Mouse (Mus musculus) stomach, embryonic 15.5 days (tissue): ENCODE measurements around the gene Ankrd53. TPM values are rescaled to one million over a fixed set of nuclear protein-coding genes. Genes with fewer than 3 reads are reported as not detected.
A peak's percentile ranks its signal among the peaks of the same experiment; 100 is the strongest.

ENCODE experiments used
- ATAC-seq: fragments of 200-750 bp; cut with Nextera tagmentation; 2 replicates; pipeline ENCODE4 v1.8.0; 2017; ENCODE audit warnings: low read depth, moderate number of reproducible peaks, moderate TSS enrichment; ENCODE audit not compliant: insufficient read depth, low FRiP score
- H3K27ac ChIP-seq: fragments of 300-500 bp; sonication (generic); 2 replicates; pipeline ENCODE4 v1.5.1; 2015; ENCODE audit warnings: mild to moderate bottlenecking, inconsistent platforms
- H3K27me3 ChIP-seq: fragments of 300-500 bp; sonication (generic); replicated peaks from 2 replicates; pipeline ENCODE4 v1.6.1; 2015; ENCODE audit warnings: inconsistent platforms
- H3K36me3 ChIP-seq: fragments of 300-500 bp; sonication (generic); 2 replicates; pipeline ENCODE4 v1.6.1; 2015; ENCODE audit warnings: inconsistent platforms
- H3K4me1 ChIP-seq: fragments of 300-500 bp; sonication (generic); 2 replicates; pipeline ENCODE4 v1.6.1; 2015; ENCODE audit warnings: inconsistent platforms
- H3K4me2 ChIP-seq: fragments of 300-500 bp; sonication (generic); 2 replicates; pipeline ENCODE4 v1.6.1; 2015; ENCODE audit warnings: mild to moderate bottlenecking, inconsistent platforms
- H3K4me3 ChIP-seq: fragments of 300-500 bp; sonication (generic); replicated peaks from 2 replicates; pipeline ENCODE4 v1.5.1; 2015; ENCODE audit warnings: inconsistent platforms
- H3K9ac ChIP-seq: fragments of 300-500 bp; sonication (generic); 2 replicates; pipeline ENCODE4 v1.6.1; 2015; ENCODE audit warnings: inconsistent platforms
- H3K9me3 ChIP-seq: fragments of 300-500 bp; sonication (generic); 2 replicates; pipeline ENCODE4 v1.6.1; 2016; ENCODE audit warnings: inconsistent platforms
- WGBS: fragments of 180-500 bp; shearing (Covaris S2); methylation state at CpG from one replicate; pipeline ENCODE4 v1.1.7; 2015; 5-methylcytosine and 5-hydroxymethylcytosine counted together
- polyA plus RNA-seq: library from polyadenylated mRNA; unstranded; fragments of >200 nt; fragmentation: Nextera tagmentation; extraction: Ambion mirVana; gene quantifications from 2 replicates; pipeline ENCODE4 v1.2.1, GENCODE M21; 2015

Ankrd53 gene
- polyA plus RNA-seq, 1 experiment from 2014 or later: not detected

GRCm38 (mm10) chr6:83738596-83738995, 23.8 kb upstream of the Ankrd53 start:
- Histone ChIP-seq H3K27me3 (no peaks in the 10 kb centered on the region; the same call in 1 of the 2 replicates), H3K36me3 (no peaks in the 10 kb centered on the region), H3K4me1 (no peaks in the 10 kb centered on the region), H3K9ac (no peak overlapping the region), H3K9me3 (no peaks in the 10 kb centered on the region), H3K4me3 (no peak overlapping the region), H3K27ac (no peak overlapping the region), H3K4me2 (no peak overlapping the region)
- 57% methylated on average over 6 of the region's 6 CpGs for WGBS
- ATAC-seq: no peak

- no peak within 1 kb of the TSS for H3K9ac ChIP-seq
- H3K27me3 ChIP-seq: no peaks in the 10 kb centered on the region
- no peak for ATAC-seq
- no peak within 1 kb of the TSS for H3K4me2 ChIP-seq
- no peak within 1 kb of the TSS for H3K4me3 ChIP-seq
- no peaks in the 10 kb centered on the region for H3K9me3 ChIP-seq
- no peaks in the 10 kb centered on the region for H3K36me3 ChIP-seq
- WGBS: 53% methylated on average over 5 of the region's 5 CpGs
- H3K4me1 ChIP-seq: 0 out of 2 replicates have a peak, but pooled peaks cover 4% of the 10 kb centered on the region
- H3K27ac ChIP-seq: no peak within 1 kb of the TSS
These were observed 19.7 kb upstream of the Ankrd53 start, which contains the start of gene Atp6v1b1 for GRCm38 (mm10) chr6:83742761-83743160. Gene Atp6v1b1, plus strand, starts transcription at chr6:83742990.

GRCm38 (mm10) chr6:83743212-83743611, 19.2 kb upstream of the Ankrd53 start:
- Histone ChIP-seq H3K9ac (no peak overlapping the region), H3K27me3 (no peaks in the 10 kb centered on the region), H3K4me1 (0 out of 2 replicates have a peak, but pooled peaks cover 4% of the 10 kb centered on the region), H3K4me3 (no peak overlapping the region), H3K9me3 (no peaks in the 10 kb centered on the region), H3K36me3 (no peaks in the 10 kb centered on the region), H3K4me2 (no peak overlapping the region), H3K27ac (no peak overlapping the region)
- 59% methylated on average over 5 of the region's 5 CpGs for WGBS
- ATAC-seq: no peak

GRCm38 (mm10) chr6:83744126-83744525, 18.3 kb upstream of the Ankrd53 start:
- WGBS: 53% methylated on average over 5 of the region's 5 CpGs
- Histone ChIP-seq H3K4me2 (no peak overlapping the region), H3K9me3 (no peaks in the 10 kb centered on the region), H3K27ac (no peak overlapping the region), H3K9ac (no peak overlapping the region), H3K36me3 (no peaks in the 10 kb centered on the region), H3K27me3 (no peaks in the 10 kb centered on the region), H3K4me3 (no peak overlapping the region), H3K4me1 (0 out of 2 replicates have a peak, but pooled peaks cover 4% of the 10 kb centered on the region)
- ATAC-seq: peak; percentile 41; the same call in 1 of the 2 replicates

GRCm38 (mm10) chr6:83744557-83744956, 17.9 kb upstream of the Ankrd53 start:
- WGBS: 51% methylated on average over 5 of the region's 5 CpGs
- Histone ChIP-seq H3K4me3 (no peak overlapping the region), H3K36me3 (no peaks in the 10 kb centered on the region), H3K9ac (no peak overlapping the region), H3K4me1 (0 out of 2 replicates have a peak, but pooled peaks cover 4% of the 10 kb centered on the region), H3K27me3 (no peaks in the 10 kb centered on the region), H3K9me3 (no peaks in the 10 kb centered on the region), H3K4me2 (no peak overlapping the region), H3K27ac (no peak overlapping the region)
- no peak for ATAC-seq

- H3K4me1 ChIP-seq: 0 out of 2 replicates have a peak, but pooled peaks cover 4% of the 10 kb centered on the region
- no peaks in the 10 kb centered on the region for H3K9me3 ChIP-seq
- H3K36me3 ChIP-seq: no peaks in the 10 kb centered on the region
- H3K4me3 ChIP-seq: no peak overlapping the region
- no peak overlapping the region for H3K27ac ChIP-seq
- ATAC-seq: no peak
- 59% methylated on average over 2 of the region's 2 CpGs for WGBS
- H3K9ac ChIP-seq: no peak overlapping the region
- H3K4me2 ChIP-seq: no peak overlapping the region
- H3K27me3 ChIP-seq: 0 out of 2 replicates have a peak, but pooled peaks cover under 1% of the 10 kb centered on the region
These were observed 17.0 kb upstream of the Ankrd53 start for GRCm38 (mm10) chr6:83745466-83745865.

GRCm38 (mm10) chr6:83749286-83749685, 13.2 kb upstream of the Ankrd53 start:
- 0 out of 2 replicates have a peak, but pooled peaks cover 2% of the 10 kb centered on the region for H3K4me1 ChIP-seq
- H3K4me2 ChIP-seq: no peak overlapping the region
- no peak overlapping the region for H3K9ac ChIP-seq
- H3K9me3 ChIP-seq: no peaks in the 10 kb centered on the region
- H3K4me3 ChIP-seq: no peak overlapping the region
- 57% methylated on average over 3 of the region's 3 CpGs for WGBS
- no peak overlapping the region for H3K27ac ChIP-seq
- no peaks in the 10 kb centered on the region for H3K36me3 ChIP-seq
- no peak for ATAC-seq
- peaks cover 14% of the 10 kb centered on the region; the same call in 1 of the 2 replicates for H3K27me3 ChIP-seq

- no peak overlapping the region for H3K9ac ChIP-seq
- no peak overlapping the region for H3K4me3 ChIP-seq
- no peak for ATAC-seq
- no peaks in the 10 kb centered on the region for H3K36me3 ChIP-seq
- H3K4me2 ChIP-seq: peak overlapping the region; percentile 25; the same call in 1 of the 2 replicates
- H3K9me3 ChIP-seq: no peaks in the 10 kb centered on the region
- no peaks in the 10 kb centered on the region for H3K4me1 ChIP-seq
- no peak overlapping the region for H3K27ac ChIP-seq
- peaks cover 14% of the 10 kb centered on the region; the same call in 1 of the 2 replicates for H3K27me3 ChIP-seq
- WGBS: 8% methylated on average over 11 of the region's 11 CpGs
These were observed 12.2 kb upstream of the Ankrd53 start for GRCm38 (mm10) chr6:83750171-83750684.

GRCm38 (mm10) chr6:83756051-83756450, 6.4 kb upstream of the Ankrd53 start:
- Histone ChIP-seq H3K9ac (no peak overlapping the region), H3K9me3 (no peaks in the 10 kb centered on the region), H3K36me3 (no peaks in the 10 kb centered on the region), H3K27me3 (peaks cover 40% of the 10 kb centered on the region), H3K4me1 (no peaks in the 10 kb centered on the region), H3K4me2 (no peak overlapping the region), H3K4me3 (no peak overlapping the region), H3K27ac (no peak overlapping the region)
- ATAC-seq: no peak
- 74% methylated on average over 9 of the region's 9 CpGs for WGBS

GRCm38 (mm10) chr6:83762880-83763431, 512 bp downstream of the Ankrd53 start:
- Histone ChIP-seq H3K4me1 (peaks cover 10% of the 10 kb centered on the region; the same call in 1 of the 2 replicates), H3K9me3 (no peaks in the 10 kb centered on the region), H3K27ac (no peak overlapping the region), H3K4me3 (peak overlapping the region; percentile 34), H3K4me2 (peak overlapping the region; percentile 75), H3K27me3 (peaks cover 43% of the 10 kb centered on the region), H3K36me3 (no peaks in the 10 kb centered on the region), H3K9ac (no peak overlapping the region)
- ATAC-seq: peak; percentile 65; the same call in 1 of the 2 replicates
- WGBS: 3% methylated on average over 35 of the region's 35 CpGs

- H3K27ac ChIP-seq: no peak overlapping the region
- H3K4me3 ChIP-seq: no peak overlapping the region
- ATAC-seq: no peak
- H3K27me3 ChIP-seq: peaks cover 14% of the 10 kb centered on the region
- H3K36me3 ChIP-seq: peaks cover 15% of the 10 kb centered on the region
- peaks cover 10% of the 10 kb centered on the region; the same call in 1 of the 2 replicates for H3K4me1 ChIP-seq
- no peaks in the 10 kb centered on the region for H3K9me3 ChIP-seq
- H3K9ac ChIP-seq: no peak overlapping the region
- whole genome bisulfite sequencing: 91% methylated on average over 3 of the region's 3 CpGs
- no peak overlapping the region for H3K4me2 ChIP-seq
These were observed 4.5 kb downstream of the Ankrd53 start for GRCm38 (mm10) chr6:83766982-83767381.

GRCm38 (mm10) chr6:83768485-83768884, 6.0 kb downstream of the Ankrd53 start:
- Histone ChIP-seq H3K27ac (no peak overlapping the region), H3K27me3 (no peaks in the 10 kb centered on the region), H3K4me2 (no peak overlapping the region), H3K4me1 (peaks cover 2% of the 10 kb centered on the region), H3K9ac (no peak overlapping the region), H3K9me3 (no peaks in the 10 kb centered on the region), H3K36me3 (peaks cover 23% of the 10 kb centered on the region), H3K4me3 (no peak overlapping the region)
- no peak for ATAC-seq
- 80% methylated on average over 5 of the region's 5 CpGs for WGBS
